Mouse (Mus musculus): ENCODE measurements around the gene Tango6. TPM values are rescaled to one million over a fixed set of nuclear protein-coding genes. Genes with fewer than 3 reads are reported as not detected.

The Tango6 gene
- total RNA-seq, 1 experiment: 13.6 TPM

GRCm38 (mm10) chr8:106733703-106734102 lies 50.8 kb downstream of the Tango6 start:
- Histone ChIP-seq H3K9me3 (ENCODE audit: control insufficient read depth, insufficient read depth, low read depth, low read length) (no peaks in the 10 kb centered on the region), H3K36me3 (ENCODE audit: control insufficient read depth, insufficient read depth, low read length, poor library complexity, severe bottlenecking) (peaks cover 5% of the 10 kb centered on the region; the same call in 1 of the 2 replicates), H3K27ac (ENCODE audit: insufficient read depth, low read depth, low read length, poor library complexity, severe bottlenecking) (no peak overlapping the region), H3K4me1 (ENCODE audit: control insufficient read depth in 2 of 2, insufficient read depth in 2 of 2, low read length in 2 of 2, poor library complexity in 1 of 2) (no peaks in the 10 kb centered on the region), H3K9ac (ENCODE audit: insufficient read depth, low read depth, low read length, poor library complexity, severe bottlenecking) (no peak overlapping the region), H3K4me3 (ENCODE audit: insufficient read depth in 1 of 2, low read depth in 1 of 2, low read length in 2 of 2, poor library complexity in 1 of 2, severe bottlenecking in 1 of 2) (no peak overlapping the region)
- TF ChIP-seq HCFC1 (IDR thresholded peaks at IDR 0.05; ENCODE audit: borderline replicate concordance, insufficient read depth, low read length) (no peak), CHD2 (IDR thresholded peaks at IDR 0.05; ENCODE audit: low read depth, low read length) (no peak), ZNF384 (IDR thresholded peaks at IDR 0.05; ENCODE audit: low read depth, low read length) (no peak), ZC3H11A (IDR thresholded peaks at IDR 0.05; ENCODE audit: borderline replicate concordance, low read depth, low read length) (no peak), MAFK (IDR thresholded peaks at IDR 0.05; ENCODE audit: insufficient read depth, low read depth, low read length) (no peak)
- in situ Hi-C loops (cut with MboI; ENCODE audit: low sequenced_read_pairs in 2 of 2, unreplicated experiment in 2 of 2): no loop called here
- DNase-seq (ENCODE audit: low read depth, low spot score): no peak

GRCm38 (mm10) chr8:106734222-106734621 lies 51.4 kb downstream of the Tango6 start:
- in situ Hi-C loops (cut with MboI; ENCODE audit: low sequenced_read_pairs in 2 of 2, unreplicated experiment in 2 of 2): no loop called here
- H3K4me1 ChIP-seq (ENCODE audit: control insufficient read depth in 2 of 2, insufficient read depth in 2 of 2, low read length in 2 of 2, poor library complexity in 1 of 2): no peaks in the 10 kb centered on the region
- peaks cover 6% of the 10 kb centered on the region for H3K36me3 ChIP-seq (ENCODE audit: control insufficient read depth, insufficient read depth, low read length, poor library complexity, severe bottlenecking)
- TF ChIP-seq ZC3H11A (IDR thresholded peaks at IDR 0.05; ENCODE audit: borderline replicate concordance, low read depth, low read length): no peak
- TF ChIP-seq HCFC1 (IDR thresholded peaks at IDR 0.05; ENCODE audit: borderline replicate concordance, insufficient read depth, low read length): no peak
- TF ChIP-seq ZNF384 (IDR thresholded peaks at IDR 0.05; ENCODE audit: low read depth, low read length): no peak
- no peak for TF ChIP-seq CHD2 (IDR thresholded peaks at IDR 0.05; ENCODE audit: low read depth, low read length)
- no peak for TF ChIP-seq MAFK (IDR thresholded peaks at IDR 0.05; ENCODE audit: insufficient read depth, low read depth, low read length)
- no peak overlapping the region for H3K4me3 ChIP-seq (ENCODE audit: insufficient read depth in 1 of 2, low read depth in 1 of 2, low read length in 2 of 2, poor library complexity in 1 of 2, severe bottlenecking in 1 of 2)
- H3K27ac ChIP-seq (ENCODE audit: insufficient read depth, low read depth, low read length, poor library complexity, severe bottlenecking): no peak overlapping the region
- no peak overlapping the region for H3K9ac ChIP-seq (ENCODE audit: insufficient read depth, low read depth, low read length, poor library complexity, severe bottlenecking)
- no peak for DNase-seq (ENCODE audit: low read depth, low spot score)
- H3K9me3 ChIP-seq (ENCODE audit: control insufficient read depth, insufficient read depth, low read depth, low read length): no peaks in the 10 kb centered on the region

GRCm38 (mm10) chr8:106736861-106737662 lies 54.2 kb downstream of the Tango6 start:
- DNase-seq (ENCODE audit: low read depth, low spot score): no peak
- H3K27ac ChIP-seq (ENCODE audit: insufficient read depth, low read depth, low read length, poor library complexity, severe bottlenecking): no peak overlapping the region
- H3K9ac ChIP-seq (ENCODE audit: insufficient read depth, low read depth, low read length, poor library complexity, severe bottlenecking): no peak overlapping the region
- peaks cover 14% of the 10 kb centered on the region for H3K36me3 ChIP-seq (ENCODE audit: control insufficient read depth, insufficient read depth, low read length, poor library complexity, severe bottlenecking)
- no peaks in the 10 kb centered on the region for H3K9me3 ChIP-seq (ENCODE audit: control insufficient read depth, insufficient read depth, low read depth, low read length)
- in situ Hi-C loops (cut with MboI; ENCODE audit: low sequenced_read_pairs in 2 of 2, unreplicated experiment in 2 of 2): no loop called here
- TF ChIP-seq ZC3H11A (IDR thresholded peaks at IDR 0.05; ENCODE audit: borderline replicate concordance, low read depth, low read length): no peak
- no peak for TF ChIP-seq HCFC1 (IDR thresholded peaks at IDR 0.05; ENCODE audit: borderline replicate concordance, insufficient read depth, low read length)
- TF ChIP-seq MAFK (IDR thresholded peaks at IDR 0.05; ENCODE audit: insufficient read depth, low read depth, low read length): no peak
- TF ChIP-seq ZNF384 (IDR thresholded peaks at IDR 0.05; ENCODE audit: low read depth, low read length): no peak
- no peak for TF ChIP-seq CHD2 (IDR thresholded peaks at IDR 0.05; ENCODE audit: low read depth, low read length)
- no peak overlapping the region for H3K4me3 ChIP-seq (ENCODE audit: insufficient read depth in 1 of 2, low read depth in 1 of 2, low read length in 2 of 2, poor library complexity in 1 of 2, severe bottlenecking in 1 of 2)
- no peaks in the 10 kb centered on the region for H3K4me1 ChIP-seq (ENCODE audit: control insufficient read depth in 2 of 2, insufficient read depth in 2 of 2, low read length in 2 of 2, poor library complexity in 1 of 2)

GRCm38 (mm10) chr8:106737846-106738245 lies 55.0 kb downstream of the Tango6 start:
- Histone ChIP-seq H3K9ac (ENCODE audit: insufficient read depth, low read depth, low read length, poor library complexity, severe bottlenecking) (no peak overlapping the region), H3K27ac (ENCODE audit: insufficient read depth, low read depth, low read length, poor library complexity, severe bottlenecking) (no peak overlapping the region), H3K4me3 (ENCODE audit: insufficient read depth in 1 of 2, low read depth in 1 of 2, low read length in 2 of 2, poor library complexity in 1 of 2, severe bottlenecking in 1 of 2) (no peak overlapping the region), H3K4me1 (ENCODE audit: control insufficient read depth in 2 of 2, insufficient read depth in 2 of 2, low read length in 2 of 2, poor library complexity in 1 of 2) (no peaks in the 10 kb centered on the region), H3K36me3 (ENCODE audit: control insufficient read depth, insufficient read depth, low read length, poor library complexity, severe bottlenecking) (peaks cover 20% of the 10 kb centered on the region), H3K9me3 (ENCODE audit: control insufficient read depth, insufficient read depth, low read depth, low read length) (no peaks in the 10 kb centered on the region)
- no peak for DNase-seq (ENCODE audit: low read depth, low spot score)
- in situ Hi-C loops (cut with MboI; ENCODE audit: low sequenced_read_pairs in 2 of 2, unreplicated experiment in 2 of 2): no loop called here
- no peak for TF ChIP-seq MAFK (IDR thresholded peaks at IDR 0.05; ENCODE audit: insufficient read depth, low read depth, low read length)

Data from ES-E14 (cell line).